Mouse (Mus musculus): ENCODE measurements around the gene Foxo1. TPM values are rescaled to one million over a fixed set of nuclear protein-coding genes. Genes with fewer than 3 reads are reported as not detected.

Foxo1 gene
- polyA plus RNA-seq, 1 experiment: 1.1 TPM

- Histone ChIP-seq H3K4me3 (replicated peaks) (no peak overlapping the region), H3K27me3 (replicated peaks) (peaks cover 4% of the 10 kb centered on the region), H3K9me3 (no peaks in the 10 kb centered on the region), H3K36me3 (replicated peaks; ENCODE audit: low read length) (no peaks in the 10 kb centered on the region), H3K4me1 (no peaks in the 10 kb centered on the region)
- TF ChIP-seq FLI1 (IDR thresholded peaks at IDR 0.05; ENCODE audit: low read length): no peak
These were observed 115.2 kb downstream of the Foxo1 start for GRCm38 (mm10) chr3:52383351-52383750.

DNA sequence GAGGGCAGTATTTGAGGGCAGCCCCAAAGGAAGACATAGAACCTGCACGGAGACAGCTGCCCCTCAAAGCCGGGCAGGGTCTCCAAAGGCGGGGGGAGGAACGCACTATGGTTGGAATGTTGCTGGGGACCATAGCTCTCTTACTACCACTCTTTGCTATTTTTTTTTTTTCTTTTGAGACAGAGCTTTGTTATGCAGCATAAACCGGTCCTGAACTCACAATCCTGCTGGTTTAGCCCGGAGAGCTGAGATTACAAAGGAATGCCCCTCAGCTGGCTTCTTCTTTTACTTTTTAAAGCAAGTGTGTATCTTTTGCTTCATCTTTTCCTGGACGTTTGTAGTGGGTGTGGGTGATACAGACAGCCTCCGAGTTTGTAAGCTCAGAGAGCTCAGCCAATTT, 118.2 kb downstream of the Foxo1 start:
- no peak overlapping the region for H3K4me3 ChIP-seq (replicated peaks)
- TF ChIP-seq FLI1 (IDR thresholded peaks at IDR 0.05; ENCODE audit: low read length) (no peak), GATA1 (IDR thresholded peaks at IDR 0.05; ENCODE audit: borderline replicate concordance, low read length) (no peak)
- H3K36me3 ChIP-seq (replicated peaks; ENCODE audit: low read length): no peaks in the 10 kb centered on the region
- peaks cover 5% of the 10 kb centered on the region for H3K4me1 ChIP-seq
- peaks cover 6% of the 10 kb centered on the region for H3K27me3 ChIP-seq (replicated peaks)
- H3K9me3 ChIP-seq: peaks cover 7% of the 10 kb centered on the region; the same call in 1 of the 2 replicates

DNA sequence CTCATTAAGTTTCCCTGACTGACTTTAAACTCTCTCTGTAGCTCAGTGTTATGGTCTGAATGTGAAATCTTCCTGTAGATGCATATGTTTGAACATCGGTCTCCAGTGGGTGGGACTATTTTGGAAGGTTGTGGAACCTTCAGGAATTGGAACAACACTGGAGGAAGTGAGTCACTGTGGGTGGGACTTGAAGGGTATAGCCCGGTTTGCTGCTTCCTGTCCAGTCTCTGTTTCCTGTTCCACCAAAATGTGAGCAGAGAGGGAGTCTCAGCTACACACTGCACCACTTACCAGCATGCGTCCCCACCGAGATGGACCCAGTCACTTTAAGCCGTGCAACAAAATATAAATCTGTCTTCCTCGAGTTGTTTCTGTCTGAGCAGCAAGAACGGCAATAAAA, 122.2 kb downstream of the Foxo1 start:
- H3K9me3 ChIP-seq: peaks cover 7% of the 10 kb centered on the region; the same call in 1 of the 2 replicates
- H3K27me3 ChIP-seq (replicated peaks): peaks cover 10% of the 10 kb centered on the region
- H3K36me3 ChIP-seq (replicated peaks; ENCODE audit: low read length): no peaks in the 10 kb centered on the region
- H3K4me1 ChIP-seq: peaks cover 5% of the 10 kb centered on the region
- TF ChIP-seq GATA1 (IDR thresholded peaks at IDR 0.05; ENCODE audit: borderline replicate concordance, low read length): no peak
- peak overlapping the region; percentile 35 for H3K4me3 ChIP-seq (replicated peaks)

DNA sequence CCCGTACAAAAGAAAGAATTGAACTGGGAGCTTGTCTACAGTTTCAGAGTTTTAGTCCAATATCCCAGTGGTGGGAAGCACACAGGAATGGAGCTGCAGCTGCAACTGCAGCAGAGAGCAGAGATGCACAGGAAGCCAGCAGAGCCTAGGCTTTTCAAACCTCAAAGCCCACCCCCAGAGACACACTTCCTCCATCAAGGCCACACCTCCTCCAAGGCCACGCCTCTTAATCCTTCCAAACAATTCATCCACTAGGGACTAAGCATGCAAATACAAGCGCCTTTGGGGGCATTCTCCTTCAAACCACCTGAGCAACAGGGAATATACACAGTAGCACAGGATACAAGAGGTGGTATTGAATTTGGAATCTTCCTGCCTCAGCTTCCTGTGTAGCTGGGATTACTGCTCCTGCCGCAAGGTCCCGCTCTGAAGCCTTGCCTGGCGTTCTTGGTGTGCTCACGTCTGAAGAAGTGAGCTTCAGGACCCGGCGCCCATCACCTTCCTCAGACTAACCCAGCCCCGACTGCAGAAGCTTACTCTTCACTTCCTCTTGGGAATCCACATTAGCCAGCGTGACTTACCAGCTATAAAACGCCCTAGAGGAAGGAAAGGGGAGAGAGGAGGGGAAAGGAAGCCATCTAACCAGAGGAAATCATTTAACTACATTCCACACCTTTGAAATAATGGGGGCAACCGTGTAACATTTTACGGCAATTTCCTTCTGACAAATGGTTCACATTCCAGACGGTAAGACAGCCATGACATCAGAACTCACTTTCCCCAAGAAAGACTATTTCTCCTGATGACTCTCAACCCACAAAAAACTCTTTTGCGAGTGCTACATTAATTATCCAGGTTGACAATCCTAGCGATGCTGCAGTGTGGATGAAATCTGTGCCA, 122.9 kb downstream of the Foxo1 start:
- Histone ChIP-seq H3K27me3 (replicated peaks) (peaks cover 10% of the 10 kb centered on the region), H3K36me3 (replicated peaks; ENCODE audit: low read length) (no peaks in the 10 kb centered on the region), H3K4me1 (peaks cover 5% of the 10 kb centered on the region), H3K9me3 (peaks cover 7% of the 10 kb centered on the region; the same call in 1 of the 2 replicates), H3K4me3 (replicated peaks) (no peak overlapping the region)
- no peak for TF ChIP-seq GATA1 (IDR thresholded peaks at IDR 0.05; ENCODE audit: borderline replicate concordance, low read length)

- no peak overlapping the region for H3K4me3 ChIP-seq (replicated peaks)
- peaks cover 7% of the 10 kb centered on the region; the same call in 1 of the 2 replicates for H3K9me3 ChIP-seq
- TF ChIP-seq FLI1 (IDR thresholded peaks at IDR 0.05; ENCODE audit: low read length) (no peak), GATA1 (IDR thresholded peaks at IDR 0.05; ENCODE audit: borderline replicate concordance, low read length) (no peak)
- H3K27me3 ChIP-seq (replicated peaks): peaks cover 8% of the 10 kb centered on the region
- no peaks in the 10 kb centered on the region for H3K36me3 ChIP-seq (replicated peaks; ENCODE audit: low read length)
- peaks cover 5% of the 10 kb centered on the region for H3K4me1 ChIP-seq
These were observed 123.8 kb downstream of the Foxo1 start for GRCm38 (mm10) chr3:52391897-52392296.

DNA sequence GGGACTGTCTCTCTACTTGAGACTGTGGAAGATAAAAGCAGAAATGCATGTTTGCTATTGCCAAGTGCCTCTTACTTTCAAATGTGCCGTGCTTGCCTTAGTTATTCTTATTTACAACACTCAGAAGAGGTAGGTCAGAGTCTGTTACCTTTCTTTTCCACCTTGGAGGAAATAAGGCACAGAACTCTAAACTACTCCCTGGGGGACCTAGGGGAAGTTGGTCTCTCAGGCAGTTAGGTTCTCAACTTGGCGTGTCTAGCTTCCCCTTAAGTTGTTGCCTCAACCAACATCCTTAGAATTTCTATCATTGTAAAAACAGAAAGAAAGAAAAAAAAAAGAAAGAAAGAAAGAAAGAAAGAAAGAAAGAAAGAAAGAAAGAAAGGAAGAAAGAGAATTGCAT, 124.4 kb downstream of the Foxo1 start:
- H3K27me3 ChIP-seq (replicated peaks): peaks cover 9% of the 10 kb centered on the region
- H3K4me1 ChIP-seq: peaks cover 5% of the 10 kb centered on the region
- H3K36me3 ChIP-seq (replicated peaks; ENCODE audit: low read length): no peaks in the 10 kb centered on the region
- H3K9me3 ChIP-seq: peaks cover 7% of the 10 kb centered on the region; the same call in 1 of the 2 replicates
- TF ChIP-seq FLI1 (IDR thresholded peaks at IDR 0.05; ENCODE audit: low read length): no peak
- TF ChIP-seq GATA1 (IDR thresholded peaks at IDR 0.05; ENCODE audit: borderline replicate concordance, low read length): no peak
- H3K4me3 ChIP-seq (replicated peaks): no peak overlapping the region

- peaks cover 7% of the 10 kb centered on the region; the same call in 1 of the 2 replicates for H3K9me3 ChIP-seq
- peaks cover 5% of the 10 kb centered on the region for H3K4me1 ChIP-seq
- H3K4me3 ChIP-seq (replicated peaks): no peak overlapping the region
- H3K27me3 ChIP-seq (replicated peaks): peaks cover 13% of the 10 kb centered on the region
- H3K36me3 ChIP-seq (replicated peaks; ENCODE audit: low read length): no peaks in the 10 kb centered on the region
- TF ChIP-seq FLI1 (IDR thresholded peaks at IDR 0.05; ENCODE audit: low read length) (no peak), GATA1 (IDR thresholded peaks at IDR 0.05; ENCODE audit: borderline replicate concordance, low read length) (no peak)
These were observed 125.0 kb downstream of the Foxo1 start for GRCm38 (mm10) chr3:52393171-52393570.

DNA sequence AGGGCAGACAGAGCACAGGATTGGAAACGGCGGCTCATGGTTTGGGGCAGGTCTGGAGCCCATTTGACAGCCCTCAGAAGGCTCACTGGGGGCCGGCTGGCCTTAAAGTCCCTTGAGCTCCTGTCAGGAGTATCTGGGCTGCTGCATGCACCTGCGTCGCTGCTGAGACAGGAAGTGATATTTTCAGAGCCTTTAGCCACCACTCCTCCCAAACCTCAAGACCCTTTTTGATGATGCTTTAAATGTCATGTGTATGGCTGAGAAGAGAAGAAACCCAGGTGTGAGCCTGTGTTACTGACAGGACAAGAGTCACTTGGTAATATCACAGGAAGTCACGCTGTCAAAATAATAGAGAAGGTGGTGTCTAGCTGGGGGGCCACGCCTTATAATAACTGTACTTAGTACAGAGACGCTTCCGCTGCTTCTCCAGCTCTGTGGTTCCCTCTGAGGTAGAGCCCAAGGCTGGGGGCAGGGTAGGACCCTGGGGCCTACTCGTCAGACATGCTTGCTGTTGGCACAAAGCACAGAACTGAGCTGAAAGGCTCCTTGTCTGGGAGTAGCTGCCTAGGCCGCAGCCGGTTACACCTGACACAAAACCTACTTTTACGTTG, 128.1 kb downstream of the Foxo1 start:
- Histone ChIP-seq H3K36me3 (replicated peaks; ENCODE audit: low read length) (no peaks in the 10 kb centered on the region), H3K9me3 (0 out of 2 replicates have a peak, but pooled peaks cover under 1% of the 10 kb centered on the region), H3K4me1 (peaks cover 5% of the 10 kb centered on the region), H3K27me3 (replicated peaks) (peaks cover 37% of the 10 kb centered on the region), H3K4me3 (replicated peaks) (no peak overlapping the region)
- TF ChIP-seq GATA1 (IDR thresholded peaks at IDR 0.05; ENCODE audit: borderline replicate concordance, low read length): no peak
- TF ChIP-seq FLI1 (IDR thresholded peaks at IDR 0.05; ENCODE audit: low read length): no peak

- H3K4me1 ChIP-seq: peaks cover 11% of the 10 kb centered on the region
- peaks cover 44% of the 10 kb centered on the region for H3K27me3 ChIP-seq (replicated peaks)
- H3K4me3 ChIP-seq (replicated peaks): no peak overlapping the region
- no peaks in the 10 kb centered on the region for H3K36me3 ChIP-seq (replicated peaks; ENCODE audit: low read length)
- TF ChIP-seq FLI1 (IDR thresholded peaks at IDR 0.05; ENCODE audit: low read length) (no peak), GATA1 (IDR thresholded peaks at IDR 0.05; ENCODE audit: borderline replicate concordance, low read length) (no peak)
- H3K9me3 ChIP-seq: no peaks in the 10 kb centered on the region
These were observed 128.9 kb downstream of the Foxo1 start for GRCm38 (mm10) chr3:52396951-52397615.

Measured in megakaryocyte, embryonic 14.5 days (primary cell).